Mouse (Mus musculus): ENCODE data around the gene Raly. TPM values are rescaled to one million over a fixed set of nuclear protein-coding genes. Genes with fewer than 3 reads are reported as not detected.

Raly gene
- polyA plus RNA-seq, 1 experiment from 2014 or later = 20.5 TPM

- no peaks in the 10 kb centered on the region for H3K4me1 ChIP-seq (replicated peaks; ENCODE audit: control insufficient read depth, insufficient read depth, low read length)
- no peak overlapping the region for H3K4me3 ChIP-seq (ENCODE audit: low read depth, low read length)
- ATAC-seq = no peak
- H3K27ac ChIP-seq (ENCODE audit: low read depth, low read length) = no peak overlapping the region
- TF ChIP-seq CTCF (IDR thresholded peaks at IDR 0.05; ENCODE audit: low read depth) = no peak
- no peaks in the 10 kb centered on the region for H3K36me3 ChIP-seq (ENCODE audit: control insufficient read depth, insufficient read depth)
- no peaks in the 10 kb centered on the region for H3K27me3 ChIP-seq (replicated peaks; ENCODE audit: control insufficient read depth, insufficient read depth, low read length)
- H3K9me3 ChIP-seq (ENCODE audit: control insufficient read depth) = no peaks in the 10 kb centered on the region
- no peak overlapping the region for H3K9ac ChIP-seq (ENCODE audit: low read depth, low read length)
- no peak overlapping the region for H3K4me2 ChIP-seq (replicated peaks; ENCODE audit: low read depth)
- 75% methylated on average over 11 of the region's 11 CpGs for WGBS
Measured at GRCm38 (mm10) chr2:154786776-154787175, 4.1 kb upstream of the Raly start.

DNA sequence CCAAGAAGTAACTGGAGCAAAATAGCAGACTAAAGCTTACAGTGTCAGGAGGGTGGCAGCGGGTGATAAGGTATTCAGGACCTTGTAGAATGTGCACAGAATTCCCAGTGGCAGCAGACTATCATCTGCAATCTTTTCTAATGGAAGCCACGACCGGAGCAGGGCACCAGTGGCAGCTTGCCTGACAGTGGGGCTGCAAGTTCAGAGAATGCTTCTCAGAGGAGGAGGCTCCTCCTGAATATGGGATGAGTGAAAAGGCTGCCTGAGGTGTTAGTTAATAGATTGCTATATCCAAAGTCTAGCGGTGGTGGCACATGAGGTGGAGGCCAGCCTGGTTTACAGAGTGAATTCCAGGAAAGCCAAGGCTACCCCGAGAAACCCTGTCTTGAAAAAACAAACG is 1.5 kb upstream of the Raly start:
- H3K4me2 ChIP-seq (replicated peaks; ENCODE audit: low read depth) = no peak overlapping the region
- 0 out of 2 replicates have a peak, but pooled peaks cover 9% of the 10 kb centered on the region for H3K4me1 ChIP-seq (replicated peaks; ENCODE audit: control insufficient read depth, insufficient read depth, low read length)
- no peaks in the 10 kb centered on the region for H3K36me3 ChIP-seq (ENCODE audit: control insufficient read depth, insufficient read depth)
- no peak for TF ChIP-seq CTCF (IDR thresholded peaks at IDR 0.05; ENCODE audit: low read depth)
- no peak overlapping the region for H3K27ac ChIP-seq (ENCODE audit: low read depth, low read length)
- no peak for ATAC-seq
- H3K4me3 ChIP-seq (ENCODE audit: low read depth, low read length) = no peak overlapping the region
- no peaks in the 10 kb centered on the region for H3K27me3 ChIP-seq (replicated peaks; ENCODE audit: control insufficient read depth, insufficient read depth, low read length)
- no peak overlapping the region for H3K9ac ChIP-seq (ENCODE audit: low read depth, low read length)
- no peaks in the 10 kb centered on the region for H3K9me3 ChIP-seq (ENCODE audit: control insufficient read depth)
- WGBS = 63% methylated on average over 6 of the region's 6 CpGs

- H3K9ac ChIP-seq (ENCODE audit: low read depth, low read length) = no peak overlapping the region
- no peak for ATAC-seq
Measured at GRCm38 (mm10) chr2:154789977-154790655, 780 bp upstream of the Raly start.

GRCm38 (mm10) chr2:154791661-154792642 is 1.1 kb downstream of the Raly start:
- 1% methylated on average over 54 of the region's 67 CpGs for WGBS
- no peaks in the 10 kb centered on the region for H3K36me3 ChIP-seq (ENCODE audit: control insufficient read depth, insufficient read depth)
- no peak for TF ChIP-seq CTCF (IDR thresholded peaks at IDR 0.05; ENCODE audit: low read depth)

More at GRCm38 (mm10) chr2:154789977-154790655, 780 bp upstream of the Raly start:
- Histone ChIP-seq H3K27ac (ENCODE audit: low read depth, low read length) (no peak overlapping the region), H3K36me3 (ENCODE audit: control insufficient read depth, insufficient read depth) (no peaks in the 10 kb centered on the region), H3K9me3 (ENCODE audit: control insufficient read depth) (no peaks in the 10 kb centered on the region), H3K4me3 (ENCODE audit: low read depth, low read length) (peak overlapping the region; percentile 86), H3K4me1 (replicated peaks; ENCODE audit: control insufficient read depth, insufficient read depth, low read length) (0 out of 2 replicates have a peak, but pooled peaks cover 9% of the 10 kb centered on the region), H3K4me2 (replicated peaks; ENCODE audit: low read depth) (peak overlapping the region; percentile 71), H3K27me3 (replicated peaks; ENCODE audit: control insufficient read depth, insufficient read depth, low read length) (no peaks in the 10 kb centered on the region)
- TF ChIP-seq CTCF (IDR thresholded peaks at IDR 0.05; ENCODE audit: low read depth) = no peak
- WGBS = 8% methylated on average over 14 of the region's 14 CpGs

DNA sequence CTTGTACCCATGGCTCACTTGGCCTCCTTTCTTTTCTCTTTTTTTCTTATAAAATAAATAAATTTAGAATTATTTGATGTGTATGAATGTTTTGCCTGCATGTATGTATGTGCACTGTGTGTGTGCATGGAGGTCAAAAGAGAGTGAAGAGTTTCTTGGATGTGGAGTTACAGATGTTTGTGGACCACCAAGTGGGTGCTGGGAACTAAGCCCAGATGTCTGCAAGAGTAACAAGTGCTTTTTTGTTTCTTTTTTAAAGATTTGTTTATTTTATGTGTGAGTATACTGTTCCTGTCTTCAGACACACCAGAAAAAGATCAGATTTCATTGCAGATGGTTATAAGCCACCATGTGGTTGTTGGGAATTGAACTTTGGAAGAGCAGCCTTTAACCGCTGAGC is 12.5 kb downstream of the Raly start:
- H3K9ac ChIP-seq (ENCODE audit: low read depth, low read length) = no peak overlapping the region
- H3K4me1 ChIP-seq (replicated peaks; ENCODE audit: control insufficient read depth, insufficient read depth, low read length) = peaks cover 4% of the 10 kb centered on the region; the same call in 1 of the 2 replicates
- 43% methylated on average over 1 of the region's 1 CpGs for WGBS
- ATAC-seq = no peak
- H3K36me3 ChIP-seq (ENCODE audit: control insufficient read depth, insufficient read depth) = peaks cover 3% of the 10 kb centered on the region; the same call in 1 of the 2 replicates
- H3K4me3 ChIP-seq (ENCODE audit: low read depth, low read length) = no peak overlapping the region
- H3K4me2 ChIP-seq (replicated peaks; ENCODE audit: low read depth) = no peak overlapping the region
- H3K27ac ChIP-seq (ENCODE audit: low read depth, low read length) = no peak overlapping the region
- no peaks in the 10 kb centered on the region for H3K27me3 ChIP-seq (replicated peaks; ENCODE audit: control insufficient read depth, insufficient read depth, low read length)
- H3K9me3 ChIP-seq (ENCODE audit: control insufficient read depth) = no peaks in the 10 kb centered on the region
- TF ChIP-seq CTCF (IDR thresholded peaks at IDR 0.05; ENCODE audit: low read depth) = no peak

More at GRCm38 (mm10) chr2:154791661-154792642, 1.1 kb downstream of the Raly start:
- Histone ChIP-seq H3K4me1 (replicated peaks; ENCODE audit: control insufficient read depth, insufficient read depth, low read length) (peaks cover 14% of the 10 kb centered on the region; the same call in 1 of the 2 replicates), H3K9ac (ENCODE audit: low read depth, low read length) (peak overlapping the region; percentile 90), H3K9me3 (ENCODE audit: control insufficient read depth) (no peaks in the 10 kb centered on the region), H3K4me2 (replicated peaks; ENCODE audit: low read depth) (peak overlapping the region; percentile 71), H3K27me3 (replicated peaks; ENCODE audit: control insufficient read depth, insufficient read depth, low read length) (no peaks in the 10 kb centered on the region), H3K27ac (ENCODE audit: low read depth, low read length) (peak overlapping the region; percentile 95), H3K4me3 (ENCODE audit: low read depth, low read length) (peak overlapping the region; percentile 86)
- ATAC-seq = peak; percentile 49

- Histone ChIP-seq H3K27me3 (replicated peaks; ENCODE audit: control insufficient read depth, insufficient read depth, low read length) (no peaks in the 10 kb centered on the region), H3K9me3 (ENCODE audit: control insufficient read depth) (no peaks in the 10 kb centered on the region), H3K27ac (ENCODE audit: low read depth, low read length) (no peak overlapping the region), H3K36me3 (ENCODE audit: control insufficient read depth, insufficient read depth) (peaks cover 3% of the 10 kb centered on the region; the same call in 1 of the 2 replicates), H3K4me2 (replicated peaks; ENCODE audit: low read depth) (no peak overlapping the region), H3K9ac (ENCODE audit: low read depth, low read length) (no peak overlapping the region), H3K4me1 (replicated peaks; ENCODE audit: control insufficient read depth, insufficient read depth, low read length) (peaks cover 4% of the 10 kb centered on the region; the same call in 1 of the 2 replicates), H3K4me3 (ENCODE audit: low read depth, low read length) (no peak overlapping the region)
- no peak for ATAC-seq
- WGBS = 65% methylated on average over 4 of the region's 4 CpGs
- TF ChIP-seq CTCF (IDR thresholded peaks at IDR 0.05; ENCODE audit: low read depth) = no peak
Measured at GRCm38 (mm10) chr2:154803845-154804244, 12.9 kb downstream of the Raly start.
